Mouse (Mus musculus): ENCODE measurements around the gene H2afx.
"Not testable (repeated sequence)": the region's sequence is repeated elsewhere in the genome, so short reads cannot be mapped to it uniquely, and the experiment has no call there.

The H2afx gene

GRCm38 (mm10) chr9:44334396-44335330 lies at the start of gene H2afx:
Gene H2afx, plus strand, starts transcription at chr9:44334694.
- DNase-seq (ENCODE audit: extremely low spot score, low spot score) = peak; percentile 98

GRCm38 (mm10) chr9:44286256-44286850 lies 48.1 kb upstream of the H2afx start:
- no peak for DNase-seq (ENCODE audit: extremely low spot score, low spot score)

GRCm38 (mm10) chr9:44287003-44287400 lies 47.5 kb upstream of the H2afx start:
- peak; percentile 18 for DNase-seq (ENCODE audit: extremely low spot score, low spot score)

- no peak for DNase-seq (ENCODE audit: extremely low spot score, low spot score)
These were observed 47.0 kb upstream of the H2afx start for GRCm38 (mm10) chr9:44287401-44288075.

GRCm38 (mm10) chr9:44288076-44288958 lies 46.2 kb upstream of the H2afx start, which contains the start of gene Abcg4:
Gene Abcg4, minus strand, starts transcription at chr9:44288615.
- peak; percentile 70 for DNase-seq (ENCODE audit: extremely low spot score, low spot score)

- peak; percentile 22 for DNase-seq (ENCODE audit: extremely low spot score, low spot score)
These were observed 45.6 kb upstream of the H2afx start for GRCm38 (mm10) chr9:44288959-44289291.

- DNase-seq (ENCODE audit: extremely low spot score, low spot score) = peak; percentile 27
These were observed 42.0 kb upstream of the H2afx start for GRCm38 (mm10) chr9:44292490-44292889.

GRCm38 (mm10) chr9:44300001-44300400 lies 34.5 kb upstream of the H2afx start:
- DNase-seq (ENCODE audit: extremely low spot score, low spot score) = not testable (repeated sequence)

- peak; percentile 97 for DNase-seq (ENCODE audit: extremely low spot score, low spot score)
These were observed 28.9 kb upstream of the H2afx start, which contains the start of gene Hinfp for GRCm38 (mm10) chr9:44305466-44306079. Gene Hinfp, minus strand, starts transcription at chr9:44305671.

- no peak for DNase-seq (ENCODE audit: extremely low spot score, low spot score)
These were observed 28.0 kb upstream of the H2afx start for GRCm38 (mm10) chr9:44306532-44306931.

GRCm38 (mm10) chr9:44307248-44307647 lies 27.2 kb upstream of the H2afx start:
- no peak for DNase-seq (ENCODE audit: extremely low spot score, low spot score)

- no peak for DNase-seq (ENCODE audit: extremely low spot score, low spot score)
These were observed 24.7 kb upstream of the H2afx start for GRCm38 (mm10) chr9:44309756-44310155.

GRCm38 (mm10) chr9:44310750-44311135 lies 23.8 kb upstream of the H2afx start:
- DNase-seq (ENCODE audit: extremely low spot score, low spot score) = no peak

- DNase-seq (ENCODE audit: extremely low spot score, low spot score) = peak; percentile 30
These were observed 23.1 kb upstream of the H2afx start for GRCm38 (mm10) chr9:44311136-44312134.

GRCm38 (mm10) chr9:44313476-44314256 lies 20.8 kb upstream of the H2afx start:
- DNase-seq (ENCODE audit: extremely low spot score, low spot score) = no peak

GRCm38 (mm10) chr9:44314257-44314547 lies 20.3 kb upstream of the H2afx start:
- DNase-seq (ENCODE audit: extremely low spot score, low spot score) = no peak

GRCm38 (mm10) chr9:44314910-44315309 lies 19.6 kb upstream of the H2afx start:
- DNase-seq (ENCODE audit: extremely low spot score, low spot score) = no peak

- no peak for DNase-seq (ENCODE audit: extremely low spot score, low spot score)
These were observed 17.0 kb upstream of the H2afx start for GRCm38 (mm10) chr9:44317452-44317851.

All from neural tube, embryonic 10.5 days (tissue).